Mouse (Mus musculus) myocyte (in vitro differentiated cells): ENCODE measurements around the gene Gmeb1.

Source experiments
- CEBPB ChIP-seq: IDR thresholded peaks from 2 replicates; pipeline ENCODE4 v1.6.1; 2011; ENCODE audit warnings: mild to moderate bottlenecking, moderate library complexity; ENCODE audit not compliant: poor library complexity, insufficient read depth, severe bottlenecking
- E2F4 ChIP-seq: IDR thresholded peaks from one replicate; pipeline ENCODE4 v1.6.1; 2011; ENCODE audit warnings: mild to moderate bottlenecking, control low read depth, moderate library complexity; ENCODE audit not compliant: insufficient read depth
- MAX ChIP-seq: IDR thresholded peaks from one replicate; pipeline ENCODE4 v1.6.1; 2011; ENCODE audit warnings: low read depth, mild to moderate bottlenecking, control low read depth
- MYOD1 ChIP-seq, 3 experiments: IDR thresholded peaks; one replicate each; pipeline ENCODE4 v1.6.1; 2011; ENCODE audit warnings: control low read depth in 2 of 3, low read depth in 2 of 3, mild to moderate bottlenecking in 2 of 3, moderate library complexity in 1 of 3; ENCODE audit not compliant: insufficient read length in 2 of 3, control insufficient read depth in 1 of 3
- MYOG ChIP-seq, 3 experiments: IDR thresholded peaks; one replicate each; pipeline ENCODE4 v1.6.1; 2011; ENCODE audit warnings: control low read depth in 2 of 3, low read depth in 2 of 3, mild to moderate bottlenecking in 2 of 3; ENCODE audit not compliant: insufficient read length in 2 of 3, control insufficient read depth in 1 of 3, insufficient read depth in 1 of 3
- POLR2A ChIP-seq: IDR thresholded peaks from one replicate; pipeline ENCODE4 v1.6.1; 2011; ENCODE audit warnings: low read depth, mild to moderate bottlenecking, control low read depth, moderate library complexity; ENCODE audit not compliant: insufficient read length
- POLR2AphosphoS2 ChIP-seq: IDR thresholded peaks from one replicate; pipeline ENCODE4 v1.6.1; 2011; ENCODE audit warnings: low read depth, control low read depth; ENCODE audit not compliant: insufficient read length
- REST ChIP-seq: IDR thresholded peaks from one replicate; pipeline ENCODE4 v1.6.1; 2011; ENCODE audit warnings: mild to moderate bottlenecking, control low read depth, moderate library complexity; ENCODE audit not compliant: insufficient read depth, insufficient read length
- SRF ChIP-seq: IDR thresholded peaks from one replicate; pipeline ENCODE4 v1.6.1; 2011; ENCODE audit warnings: low read depth; ENCODE audit not compliant: control insufficient read depth, insufficient read length
- TCF12 ChIP-seq: IDR thresholded peaks from one replicate; pipeline ENCODE4 v1.6.1; 2011; ENCODE audit warnings: mild to moderate bottlenecking, control low read depth; ENCODE audit not compliant: poor library complexity, insufficient read depth, severe bottlenecking
- TCF3 ChIP-seq: IDR thresholded peaks from one replicate; pipeline ENCODE4 v1.6.1; 2011; ENCODE audit warnings: low read depth, control low read depth; ENCODE audit not compliant: insufficient read length
- USF1 ChIP-seq: IDR thresholded peaks from one replicate; pipeline ENCODE4 v1.6.1; 2011; ENCODE audit warnings: low read depth, mild to moderate bottlenecking, control low read depth, moderate library complexity

- TF ChIP-seq POLR2A (no peak), POLR2AphosphoS2 (no peak), USF1 (no peak), MAX (no peak), MYOD1 (IDR thresholded peaks at IDR 0.05; ENCODE audit: control insufficient read depth in 1 of 3, insufficient read length in 2 of 3, low read depth in 2 of 3) (no peak), E2F4 (no peak), MYOG (IDR thresholded peaks at IDR 0.05; ENCODE audit: control insufficient read depth in 1 of 3, insufficient read depth in 1 of 3, insufficient read length in 2 of 3, low read depth in 2 of 3) (no peak), TCF12 (no peak), CEBPB (no peak), SRF (no peak), TCF3 (no peak), REST (no peak)
Observed at GRCm38 (mm10) chr4:132198771-132199170, 62.6 kb downstream of the Gmeb1 start.
